Mouse (Mus musculus): ENCODE data around the gene Adh6b.

- TF ChIP-seq MYOD1 (IDR thresholded peaks at IDR 0.05; ENCODE audit: control insufficient read depth in 1 of 3, insufficient read length in 2 of 3, low read depth in 2 of 3) = no peak
- no peak for TF ChIP-seq MAX (IDR thresholded peaks at IDR 0.05; ENCODE audit: low read depth)
- no peak for TF ChIP-seq TCF12 (IDR thresholded peaks at IDR 0.05; ENCODE audit: insufficient read depth, poor library complexity, severe bottlenecking)
- no peak for TF ChIP-seq POLR2A (IDR thresholded peaks at IDR 0.05; ENCODE audit: insufficient read length, low read depth)
Observed at GRCm38 (mm10) chr3:138305486-138306289, 35.9 kb upstream of the Adh6b start.
